Mouse (Mus musculus): ENCODE results near the gene Tmem129. TPM values are rescaled to one million over a fixed set of nuclear protein-coding genes. Genes with fewer than 3 reads are reported as not detected.

The Tmem129 gene
- polyA plus RNA-seq, 1 experiment from 2014 or later = 37.5 TPM

- H3K4me1 ChIP-seq = peaks cover 15% of the 10 kb centered on the region
- H3K4me2 ChIP-seq (replicated peaks) = peak overlapping the region; percentile 93
- no peaks in the 10 kb centered on the region for H3K27me3 ChIP-seq
- peak overlapping the region; percentile 82; the same call in 1 of the 2 replicates for H3K4me3 ChIP-seq
- no peaks in the 10 kb centered on the region for H3K9me3 ChIP-seq
- no peak for ATAC-seq (ENCODE audit: low FRiP score, low read depth)
- no peak overlapping the region for H3K27ac ChIP-seq (replicated peaks)
- 78% methylated on average over 4 of the region's 4 CpGs for WGBS
- H3K36me3 ChIP-seq = peaks cover 7% of the 10 kb centered on the region; the same call in 1 of the 2 replicates
- H3K9ac ChIP-seq (replicated peaks) = peak overlapping the region; percentile 63
Observed at GRCm38 (mm10) chr5:33630615-33631014, 27.6 kb downstream of the Tmem129 start.

GRCm38 (mm10) chr5:33630061-33630460, 28.2 kb downstream of the Tmem129 start:
- peak overlapping the region; percentile 21; the same call in 1 of the 2 replicates for H3K27ac ChIP-seq (replicated peaks)
- no peaks in the 10 kb centered on the region for H3K9me3 ChIP-seq
- H3K4me2 ChIP-seq (replicated peaks) = peak overlapping the region; percentile 93
- WGBS = 9% methylated on average over 9 of the region's 9 CpGs
- H3K4me1 ChIP-seq = peaks cover 15% of the 10 kb centered on the region
- ATAC-seq (ENCODE audit: low FRiP score, low read depth) = peak; percentile 20
- no peaks in the 10 kb centered on the region for H3K27me3 ChIP-seq
- peak overlapping the region; percentile 63 for H3K9ac ChIP-seq (replicated peaks)
- H3K4me3 ChIP-seq = peak overlapping the region; percentile 82
- H3K36me3 ChIP-seq = peaks cover 7% of the 10 kb centered on the region; the same call in 1 of the 2 replicates

GRCm38 (mm10) chr5:33629301-33629987, 28.8 kb downstream of the Tmem129 start, which contains the start of the genes Fam53a and Gm9903:
TSS of gene Fam53a (minus strand) at chr5:33629635.
TSS of gene Gm9903 (plus strand) at chr5:33629925.
- Histone ChIP-seq H3K9me3 (no peaks in the 10 kb centered on the region), H3K27ac (replicated peaks) (peak within 1 kb of the TSS; percentile 90), H3K9ac (replicated peaks) (peak within 1 kb of the TSS; percentile 71), H3K27me3 (no peaks in the 10 kb centered on the region), H3K4me2 (replicated peaks) (peak within 1 kb of the TSS; percentile 93), H3K36me3 (peaks cover 2% of the 10 kb centered on the region; the same call in 1 of the 2 replicates), H3K4me1 (peaks cover 15% of the 10 kb centered on the region), H3K4me3 (peak within 1 kb of the TSS; percentile 82)
- WGBS = under 1% methylated on average over 98 of the region's 99 CpGs
- peak; percentile 96 for ATAC-seq (ENCODE audit: low FRiP score, low read depth)

GRCm38 (mm10) chr5:33628820-33629300, 29.4 kb downstream of the Tmem129 start:
- Histone ChIP-seq H3K36me3 (no peaks in the 10 kb centered on the region), H3K27me3 (no peaks in the 10 kb centered on the region), H3K4me1 (peaks cover 15% of the 10 kb centered on the region), H3K9me3 (no peaks in the 10 kb centered on the region), H3K27ac (replicated peaks) (peak overlapping the region; percentile 90), H3K9ac (replicated peaks) (peak overlapping the region; percentile 71), H3K4me2 (replicated peaks) (peak overlapping the region; percentile 93), H3K4me3 (peak overlapping the region; percentile 82)
- ATAC-seq (ENCODE audit: low FRiP score, low read depth) = no peak
- under 1% methylated on average over 24 of the region's 24 CpGs for WGBS

- Histone ChIP-seq H3K4me1 (peaks cover 15% of the 10 kb centered on the region), H3K27me3 (no peaks in the 10 kb centered on the region), H3K4me2 (replicated peaks) (peak overlapping the region; percentile 93), H3K36me3 (no peaks in the 10 kb centered on the region), H3K4me3 (peak overlapping the region; percentile 82; the same call in 1 of the 2 replicates), H3K9me3 (no peaks in the 10 kb centered on the region), H3K27ac (replicated peaks) (no peak overlapping the region), H3K9ac (replicated peaks) (no peak overlapping the region)
- ATAC-seq (ENCODE audit: low FRiP score, low read depth) = no peak
- 66% methylated on average over 4 of the region's 4 CpGs for WGBS
Observed at GRCm38 (mm10) chr5:33627968-33628367, 30.2 kb downstream of the Tmem129 start.

- peaks cover 9% of the 10 kb centered on the region for H3K4me1 ChIP-seq
- H3K9ac ChIP-seq (replicated peaks) = no peak overlapping the region
- H3K27ac ChIP-seq (replicated peaks) = 0 out of 2 replicates have a peak overlapping the region, but pooled peaks have one; percentile 3
- H3K36me3 ChIP-seq = no peaks in the 10 kb centered on the region
- no peak overlapping the region for H3K4me2 ChIP-seq (replicated peaks)
- H3K4me3 ChIP-seq = no peak overlapping the region
- H3K9me3 ChIP-seq = no peaks in the 10 kb centered on the region
- ATAC-seq (ENCODE audit: low FRiP score, low read depth) = no peak
- H3K27me3 ChIP-seq = no peaks in the 10 kb centered on the region
- WGBS = 89% methylated on average over 3 of the region's 3 CpGs
Observed at GRCm38 (mm10) chr5:33623766-33624165, 34.5 kb downstream of the Tmem129 start.

GRCm38 (mm10) chr5:33622671-33623070, 35.5 kb downstream of the Tmem129 start:
- H3K27me3 ChIP-seq = no peaks in the 10 kb centered on the region
- no peak overlapping the region for H3K27ac ChIP-seq (replicated peaks)
- H3K9me3 ChIP-seq = no peaks in the 10 kb centered on the region
- H3K9ac ChIP-seq (replicated peaks) = no peak overlapping the region
- WGBS = 91% methylated on average over 2 of the region's 2 CpGs
- no peaks in the 10 kb centered on the region for H3K36me3 ChIP-seq
- H3K4me3 ChIP-seq = no peak overlapping the region
- H3K4me1 ChIP-seq = peaks cover under 1% of the 10 kb centered on the region
- no peak for ATAC-seq (ENCODE audit: low FRiP score, low read depth)
- H3K4me2 ChIP-seq (replicated peaks) = no peak overlapping the region

GRCm38 (mm10) chr5:33614391-33614790, 43.8 kb downstream of the Tmem129 start:
- no peaks in the 10 kb centered on the region for H3K9me3 ChIP-seq
- no peak overlapping the region for H3K4me2 ChIP-seq (replicated peaks)
- no peak overlapping the region for H3K9ac ChIP-seq (replicated peaks)
- no peak overlapping the region for H3K27ac ChIP-seq (replicated peaks)
- H3K36me3 ChIP-seq = peaks cover 18% of the 10 kb centered on the region
- H3K4me3 ChIP-seq = no peak overlapping the region
- ATAC-seq (ENCODE audit: low FRiP score, low read depth) = no peak
- 95% methylated on average over 6 of the region's 6 CpGs for WGBS
- no peaks in the 10 kb centered on the region for H3K4me1 ChIP-seq
- H3K27me3 ChIP-seq = no peaks in the 10 kb centered on the region

GRCm38 (mm10) chr5:33611795-33612194, 46.4 kb downstream of the Tmem129 start:
- Histone ChIP-seq H3K9me3 (no peaks in the 10 kb centered on the region), H3K4me3 (no peak overlapping the region), H3K27ac (replicated peaks) (no peak overlapping the region), H3K36me3 (peaks cover 43% of the 10 kb centered on the region), H3K4me2 (replicated peaks) (no peak overlapping the region), H3K4me1 (no peaks in the 10 kb centered on the region), H3K27me3 (no peaks in the 10 kb centered on the region), H3K9ac (replicated peaks) (no peak overlapping the region)
- no peak for ATAC-seq (ENCODE audit: low FRiP score, low read depth)
- 92% methylated on average over 1 of the region's 1 CpGs for WGBS

- no peaks in the 10 kb centered on the region for H3K4me1 ChIP-seq
- H3K9me3 ChIP-seq = no peaks in the 10 kb centered on the region
- peaks cover 49% of the 10 kb centered on the region for H3K36me3 ChIP-seq
- H3K27ac ChIP-seq (replicated peaks) = no peak overlapping the region
- no peak for ATAC-seq (ENCODE audit: low FRiP score, low read depth)
- WGBS = 95% methylated on average over 1 of the region's 1 CpGs
- H3K27me3 ChIP-seq = no peaks in the 10 kb centered on the region
- no peak overlapping the region for H3K9ac ChIP-seq (replicated peaks)
- no peak overlapping the region for H3K4me3 ChIP-seq
- H3K4me2 ChIP-seq (replicated peaks) = no peak overlapping the region
Observed at GRCm38 (mm10) chr5:33609226-33609625, 49.0 kb downstream of the Tmem129 start.

- H3K9me3 ChIP-seq = no peaks in the 10 kb centered on the region
- peaks cover 42% of the 10 kb centered on the region for H3K36me3 ChIP-seq
- H3K4me1 ChIP-seq = no peaks in the 10 kb centered on the region
- no peak overlapping the region for H3K27ac ChIP-seq (replicated peaks)
- H3K4me3 ChIP-seq = no peak overlapping the region
- H3K9ac ChIP-seq (replicated peaks) = no peak overlapping the region
- no peak for ATAC-seq (ENCODE audit: low FRiP score, low read depth)
- 97% methylated on average over 15 of the region's 15 CpGs for WGBS
- no peaks in the 10 kb centered on the region for H3K27me3 ChIP-seq
- no peak overlapping the region for H3K4me2 ChIP-seq (replicated peaks)
Observed at GRCm38 (mm10) chr5:33607434-33607833, 50.8 kb downstream of the Tmem129 start.

GRCm38 (mm10) chr5:33606631-33607030, 51.6 kb downstream of the Tmem129 start:
- Histone ChIP-seq H3K36me3 (peaks cover 39% of the 10 kb centered on the region), H3K9me3 (no peaks in the 10 kb centered on the region), H3K4me1 (no peaks in the 10 kb centered on the region), H3K27me3 (no peaks in the 10 kb centered on the region), H3K9ac (replicated peaks) (no peak overlapping the region), H3K27ac (replicated peaks) (no peak overlapping the region), H3K4me2 (replicated peaks) (no peak overlapping the region), H3K4me3 (no peak overlapping the region)
- 78% methylated on average over 7 of the region's 7 CpGs for WGBS
- no peak for ATAC-seq (ENCODE audit: low FRiP score, low read depth)

Data from midbrain, embryonic 12.5 days (tissue).